Mouse (Mus musculus) heart, adult 2 months (tissue): Measurements from ENCODE around the gene Tmem189. TPM values are rescaled to one million over a fixed set of nuclear protein-coding genes. Genes with fewer than 3 reads are reported as not detected.

Experiments used
- DNase-seq, 2 experiments: peaks; one replicate each; pipeline ENCODE4 v3.0.0; 2021
- H3K27ac ChIP-seq: fragments of 200-600 bp; 2 replicates; pipeline ENCODE4 v1.8.1; 2022
- H3K27me3 ChIP-seq: fragments of 200-500 bp; 2 replicates; pipeline ENCODE4 v1.6.1; 2012; ENCODE audit warnings: mild to moderate bottlenecking, low read length, inconsistent platforms, mixed read lengths; ENCODE audit not compliant: control insufficient read depth, insufficient read depth
- H3K36me3 ChIP-seq: fragments of 200-500 bp; 2 replicates; pipeline ENCODE4 v1.6.1; 2012; ENCODE audit warnings: low read length, inconsistent platforms; ENCODE audit not compliant: control insufficient read depth, insufficient read depth
- H3K4me1 ChIP-seq: fragments of 200-500 bp; 2 replicates; pipeline ENCODE4 v1.6.1; 2011; ENCODE audit warnings: low read length; ENCODE audit not compliant: control insufficient read depth, insufficient read depth
- H3K4me3 ChIP-seq: fragments of 200-600 bp; 2 replicates; pipeline ENCODE4 v1.8.1; 2022
- H3K79me2 ChIP-seq: fragments of 200-500 bp; replicated peaks from 2 replicates; pipeline ENCODE4 v1.6.1; 2012; ENCODE audit warnings: mild to moderate bottlenecking, inconsistent platforms, low read length, moderate library complexity, mixed read lengths; ENCODE audit not compliant: control insufficient read depth, insufficient read depth
- H3K9ac ChIP-seq: fragments of 200-500 bp; 2 replicates; pipeline ENCODE4 v1.6.1; 2012; ENCODE audit warnings: low read depth, mild to moderate bottlenecking, control low read depth, inconsistent platforms, low read length, mixed read lengths
- CTCF ChIP-seq: fragments of 200-600 bp; IDR thresholded peaks from 2 replicates; pipeline ENCODE4 v1.8.1; 2022; ENCODE audit warnings: antibody characterized with exemption, mild to moderate bottlenecking, moderate library complexity
- EP300 ChIP-seq: fragments of 200-500 bp; IDR thresholded peaks from 2 replicates; pipeline ENCODE4 v1.6.1; 2011; ENCODE audit warnings: low read depth, low read length, control low read depth; ENCODE audit not compliant: insufficient read depth
- POLR2A ChIP-seq: fragments of 200-500 bp; IDR thresholded peaks from 2 replicates; pipeline ENCODE4 v1.6.1; 2011; ENCODE audit warnings: mild to moderate bottlenecking, low read depth, low read length, control low read depth; ENCODE audit not compliant: insufficient read depth
- WGBS: fragments of 180-500 bp; shearing (Covaris S2); methylation state at CpG from one replicate; pipeline ENCODE4 v1.1.7; 2018; 5-methylcytosine and 5-hydroxymethylcytosine counted together
- intact Hi-C: fragments of 180-260 bp; cut with DNase I; formaldehyde crosslinking; loops from one replicate; pipeline ENCODE4 v1.15.1; 2025
- polyA plus RNA-seq: library from polyadenylated mRNA; depleted of rRNA; stranded (reverse); fragments of >200 nt; gene quantifications from 2 replicates; pipeline ENCODE4 v1.2.3, GENCODE M21; 2012
- total RNA-seq, 2 experiments: library from RNA; stranded (reverse); gene quantifications; 2 replicates each; pipeline ENCODE4 v1.2.3; 2021

Gene Tmem189
- total and polyA plus RNA-seq, 3 experiments, result 23.0 to 53.2 (median 26.4) TPM

GRCm38 (mm10) chr2:167631181-167631590, 58.4 kb downstream of the Tmem189 start:
- peak overlapping the region; percentile 93 for H3K9ac ChIP-seq
- H3K36me3 ChIP-seq, result no peaks in the 10 kb centered on the region
- H3K27me3 ChIP-seq, result no peaks in the 10 kb centered on the region
- peaks cover 13% of the 10 kb centered on the region for H3K79me2 ChIP-seq
- peak overlapping the region; percentile 95 for H3K4me3 ChIP-seq
- intact Hi-C loops, result no loop called here
- no peak for TF ChIP-seq EP300
- peaks cover 34% of the 10 kb centered on the region for H3K4me1 ChIP-seq
- 0% methylated on average over 31 of the region's 31 CpGs for WGBS
- H3K27ac ChIP-seq, result peak overlapping the region; percentile 99
- no peak for DNase-seq

GRCm38 (mm10) chr2:167630421-167630820, 59.2 kb downstream of the Tmem189 start:
- intact Hi-C loops, result no loop called here
- peaks cover 38% of the 10 kb centered on the region for H3K4me1 ChIP-seq
- peak overlapping the region; percentile 95; the same call in 1 of the 2 replicates for H3K4me3 ChIP-seq
- H3K9ac ChIP-seq, result peak overlapping the region; percentile 93
- H3K79me2 ChIP-seq, result peaks cover 13% of the 10 kb centered on the region
- no peaks in the 10 kb centered on the region for H3K36me3 ChIP-seq
- H3K27ac ChIP-seq, result peak overlapping the region; percentile 99; the same call in 1 of the 2 replicates
- TF ChIP-seq EP300 (no peak), POLR2A (no peak), CTCF (no peak)
- DNase-seq, result no peak
- 30% methylated on average over 5 of the region's 5 CpGs for WGBS
- H3K27me3 ChIP-seq, result no peaks in the 10 kb centered on the region

DNA sequence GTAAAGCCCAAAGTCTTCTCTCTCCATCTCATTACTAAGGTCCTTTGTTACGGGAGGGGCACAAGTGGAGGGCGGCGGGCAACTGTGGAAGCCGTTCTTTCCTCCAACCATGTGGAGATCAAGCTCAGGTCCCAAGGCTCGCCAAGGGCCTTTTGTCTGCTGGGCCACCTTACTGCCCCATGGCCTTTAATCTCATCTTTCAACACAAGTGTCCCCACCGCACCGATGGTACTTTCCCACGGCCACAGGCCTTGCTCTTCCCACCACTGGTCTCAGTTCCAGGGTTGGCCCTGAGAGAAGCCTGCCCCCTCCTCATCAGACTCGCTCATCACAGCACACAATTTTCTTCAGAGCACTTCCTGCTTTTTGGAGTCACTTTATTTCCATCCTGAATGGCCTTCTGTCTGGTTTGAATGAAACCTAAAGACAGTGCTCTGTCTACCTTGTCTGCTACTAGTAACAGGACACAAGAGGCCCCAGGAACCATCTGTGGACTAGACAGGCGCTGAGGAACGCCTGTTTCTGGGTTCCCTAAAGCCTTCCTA, 59.9 kb downstream of the Tmem189 start:
- no peaks in the 10 kb centered on the region for H3K27me3 ChIP-seq
- no peaks in the 10 kb centered on the region for H3K36me3 ChIP-seq
- H3K4me1 ChIP-seq, result peaks cover 37% of the 10 kb centered on the region
- H3K79me2 ChIP-seq, result peaks cover 13% of the 10 kb centered on the region
- no peak overlapping the region for H3K4me3 ChIP-seq
- 58% methylated on average over 11 of the region's 11 CpGs for WGBS
- DNase-seq, result no peak
- no peak overlapping the region for H3K9ac ChIP-seq
- TF ChIP-seq POLR2A, result no peak
- TF ChIP-seq CTCF, result no peak
- TF ChIP-seq EP300, result no peak
- H3K27ac ChIP-seq, result no peak overlapping the region; the same call in 1 of the 2 replicates
- intact Hi-C loops, result no loop called here

DNA sequence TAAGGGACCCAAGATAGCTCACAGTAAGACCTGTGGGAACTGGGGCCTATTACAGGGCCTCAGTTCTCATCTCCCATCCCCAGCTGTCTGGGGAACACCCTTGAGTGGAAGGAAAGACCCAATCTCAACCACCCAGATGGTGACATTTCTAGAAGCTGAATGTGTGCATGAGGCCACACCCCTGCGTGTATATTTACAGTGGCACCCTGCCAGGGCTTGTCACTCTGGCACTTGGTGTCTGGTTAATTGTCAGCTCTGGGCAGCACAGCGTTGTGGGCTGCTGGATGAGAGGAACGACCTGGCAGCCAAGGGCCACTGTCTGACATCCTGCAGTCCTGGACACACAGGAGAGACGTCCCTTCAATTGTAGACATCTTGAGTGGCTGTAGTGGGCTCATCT, 60.8 kb downstream of the Tmem189 start:
- TF ChIP-seq POLR2A (no peak), EP300 (no peak), CTCF (no peak)
- peak; percentile 58 to 61 for DNase-seq
- Histone ChIP-seq H3K9ac (no peak overlapping the region), H3K27me3 (no peaks in the 10 kb centered on the region), H3K36me3 (no peaks in the 10 kb centered on the region), H3K4me3 (no peak overlapping the region), H3K27ac (peak overlapping the region; percentile 15; the same call in 1 of the 2 replicates), H3K79me2 (peaks cover 13% of the 10 kb centered on the region), H3K4me1 (peaks cover 35% of the 10 kb centered on the region)
- intact Hi-C loops, result no loop called here
- 6% methylated on average over 4 of the region's 4 CpGs for WGBS

- no peak for DNase-seq
- peaks cover 16% of the 10 kb centered on the region for H3K79me2 ChIP-seq
- no peak overlapping the region for H3K9ac ChIP-seq
- peaks cover 38% of the 10 kb centered on the region for H3K4me1 ChIP-seq
- intact Hi-C loops, result no loop called here
- no peaks in the 10 kb centered on the region for H3K36me3 ChIP-seq
- no peak overlapping the region for H3K4me3 ChIP-seq
- 77% methylated on average over 7 of the region's 7 CpGs for WGBS
- TF ChIP-seq POLR2A (no peak), EP300 (no peak), CTCF (no peak)
- no peak overlapping the region for H3K27ac ChIP-seq
- no peaks in the 10 kb centered on the region for H3K27me3 ChIP-seq
These were observed 62.6 kb downstream of the Tmem189 start for GRCm38 (mm10) chr2:167627019-167627418.

- peaks cover 44% of the 10 kb centered on the region for H3K4me1 ChIP-seq
- WGBS, result 39% methylated on average over 2 of the region's 2 CpGs
These were observed 64.0 kb downstream of the Tmem189 start for GRCm38 (mm10) chr2:167625670-167626069.

More at GRCm38 (mm10) chr2:167625670-167626069, 64.0 kb downstream of the Tmem189 start:
- H3K27me3 ChIP-seq, result no peaks in the 10 kb centered on the region
- intact Hi-C loops, result no loop called here
- no peak overlapping the region for H3K9ac ChIP-seq
- DNase-seq, result no peak
- no peak for TF ChIP-seq POLR2A
- TF ChIP-seq EP300, result no peak
- no peak for TF ChIP-seq CTCF
- H3K36me3 ChIP-seq, result no peaks in the 10 kb centered on the region
- no peak overlapping the region for H3K4me3 ChIP-seq
- H3K27ac ChIP-seq, result no peak overlapping the region
- H3K79me2 ChIP-seq, result peaks cover 21% of the 10 kb centered on the region
